Mouse (Mus musculus) stomach, postnatal 0 days (tissue): ENCODE measurements at regions not wholly inside any gene's neighbourhood (a gene's known extent, or its start where the extent isn't known, plus 50 kb on each side); places are given as distances from the start of the nearest gene placed in this dataset.

Experiments
- ATAC-seq: fragments of 200-750 bp; cut with Nextera tagmentation; 2 replicates; pipeline ENCODE4 v1.8.0; 2017; ENCODE audit not compliant: low FRiP score, low TSS enrichment
- DNase-seq: peaks from one replicate; pipeline ENCODE4 v3.0.0-alpha.2; 2016; ENCODE audit warnings: low spot score
- H3K27ac ChIP-seq: fragments of 300-500 bp; sonication (generic); replicated peaks from 2 replicates; pipeline ENCODE4 v1.5.1; 2014; ENCODE audit warnings: mild to moderate bottlenecking, control low read depth
- H3K27me3 ChIP-seq: fragments of 300-500 bp; sonication (generic); 2 replicates; pipeline ENCODE4 v1.6.1; 2014; ENCODE audit warnings: low read length; ENCODE audit not compliant: control insufficient read depth, insufficient read depth
- H3K36me3 ChIP-seq: fragments of 300-500 bp; sonication (generic); 2 replicates; pipeline ENCODE4 v1.6.1; 2014; ENCODE audit warnings: low read length, mixed read lengths; ENCODE audit not compliant: control insufficient read depth, insufficient read depth
- H3K4me1 ChIP-seq: fragments of 300-500 bp; sonication (generic); replicated peaks from 2 replicates; pipeline ENCODE4 v1.6.1; 2014; ENCODE audit warnings: antibody characterized with exemption; ENCODE audit not compliant: control insufficient read depth, insufficient read depth
- H3K4me2 ChIP-seq: fragments of 300-500 bp; sonication (generic); replicated peaks from 2 replicates; pipeline ENCODE4 v1.6.1; 2014; ENCODE audit warnings: low read depth, mild to moderate bottlenecking, control low read depth, moderate library complexity
- H3K4me3 ChIP-seq: fragments of 300-500 bp; sonication (generic); 2 replicates; pipeline ENCODE4 v1.5.1; 2014; ENCODE audit warnings: low read depth, low read length, control low read depth
- H3K9ac ChIP-seq: fragments of 300-500 bp; sonication (generic); 2 replicates; pipeline ENCODE4 v1.6.1; 2014; ENCODE audit warnings: mild to moderate bottlenecking, low read length, control low read depth, mixed read lengths
- H3K9me3 ChIP-seq: fragments of 300-500 bp; sonication (generic); 2 replicates; pipeline ENCODE4 v1.6.1; 2016; ENCODE audit warnings: low read length; ENCODE audit not compliant: control insufficient read depth
- CTCF ChIP-seq: IDR thresholded peaks from 2 replicates; pipeline ENCODE4 v1.5.1; 2016; ENCODE audit warnings: antibody characterized with exemption, low read depth, mild to moderate bottlenecking, moderate library complexity
- EP300 ChIP-seq: optimal IDR thresholded peaks from 2 replicates; pipeline ENCODE3; 2016; ENCODE audit warnings: antibody characterized with exemption
- WGBS: fragments of 180-500 bp; shearing (Covaris S2); extraction: QIAGEN DNeasy Blood & Tissue Kit; methylation state at CpG from one replicate; pipeline ENCODE4 v1.1.7; 2014; 5-methylcytosine and 5-hydroxymethylcytosine counted together

- Histone ChIP-seq H3K4me1 (no peaks in the 10 kb centered on the region), H3K27me3 (no peaks in the 10 kb centered on the region), H3K4me3 (no peak overlapping the region), H3K9ac (no peak overlapping the region), H3K9me3 (no peaks in the 10 kb centered on the region), H3K27ac (no peak overlapping the region), H3K4me2 (no peak overlapping the region), H3K36me3 (no peaks in the 10 kb centered on the region)
- WGBS, result 48% methylated on average over 5 of the region's 5 CpGs
- TF ChIP-seq CTCF (no peak), EP300 (no peak)
- DNase-seq (no peak), ATAC-seq (no peak)
Observed at GRCm38 (mm10) chr12:91963239-91963638, 114.3 kb upstream of the Sel1l start.

GRCm38 (mm10) chr12:91958086-91958485 is 109.1 kb upstream of the Sel1l start:
- H3K4me1 ChIP-seq, result no peaks in the 10 kb centered on the region
- no peaks in the 10 kb centered on the region for H3K27me3 ChIP-seq
- no peak overlapping the region for H3K4me3 ChIP-seq
- H3K36me3 ChIP-seq, result no peaks in the 10 kb centered on the region
- ATAC-seq (no peak), DNase-seq (no peak)
- TF ChIP-seq CTCF (no peak), EP300 (no peak)
- no peaks in the 10 kb centered on the region for H3K9me3 ChIP-seq
- no peak overlapping the region for H3K4me2 ChIP-seq
- no peak overlapping the region for H3K27ac ChIP-seq
- H3K9ac ChIP-seq, result no peak overlapping the region
- 53% methylated on average over 4 of the region's 4 CpGs for WGBS

- H3K9me3 ChIP-seq, result no peaks in the 10 kb centered on the region
- no peak overlapping the region for H3K4me3 ChIP-seq
- DNase-seq (no peak), ATAC-seq (no peak)
- no peaks in the 10 kb centered on the region for H3K27me3 ChIP-seq
- no peaks in the 10 kb centered on the region for H3K4me1 ChIP-seq
- TF ChIP-seq EP300 (no peak), CTCF (no peak)
- 73% methylated on average over 3 of the region's 3 CpGs for WGBS
- no peak overlapping the region for H3K9ac ChIP-seq
- H3K4me2 ChIP-seq, result no peak overlapping the region
- H3K27ac ChIP-seq, result no peak overlapping the region
- no peaks in the 10 kb centered on the region for H3K36me3 ChIP-seq
Observed at GRCm38 (mm10) chr12:91956411-91956810, 107.5 kb upstream of the Sel1l start.

DNA sequence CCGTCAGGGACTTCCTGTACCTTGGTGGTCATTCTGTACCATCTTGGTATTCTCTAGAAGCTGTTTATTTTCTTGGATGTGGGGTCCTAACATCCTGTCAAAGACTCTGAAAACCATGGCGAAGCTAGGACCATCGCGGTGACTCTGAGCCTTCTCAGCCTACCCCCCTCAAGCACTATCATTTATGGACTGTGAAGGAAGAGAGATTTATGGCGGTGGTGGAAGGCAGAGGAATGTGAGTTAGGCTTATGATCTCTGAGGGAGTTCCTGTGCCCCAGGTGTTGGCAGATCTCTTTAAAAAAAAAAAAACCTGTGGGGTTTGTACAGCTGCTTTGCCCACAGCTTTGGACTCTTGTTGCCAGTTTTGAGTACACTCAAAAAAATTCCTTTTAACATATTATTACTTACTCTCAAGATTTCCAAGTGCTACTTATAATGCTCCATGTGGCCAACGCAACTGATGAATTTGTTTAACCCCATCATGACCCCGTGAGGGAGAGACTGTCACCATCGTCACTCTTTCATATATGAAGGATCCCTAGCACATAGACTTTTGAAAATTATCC is 99.7 kb upstream of the Sel1l start:
- Histone ChIP-seq H3K27me3 (no peaks in the 10 kb centered on the region), H3K4me3 (no peak overlapping the region), H3K4me2 (no peak overlapping the region), H3K36me3 (no peaks in the 10 kb centered on the region), H3K9ac (no peak overlapping the region), H3K9me3 (no peaks in the 10 kb centered on the region), H3K4me1 (no peaks in the 10 kb centered on the region), H3K27ac (no peak overlapping the region)
- no peak for ATAC-seq
- no peak for DNase-seq
- TF ChIP-seq EP300 (no peak), CTCF (no peak)
- WGBS, result 63% methylated on average over 8 of the region's 8 CpGs

DNA sequence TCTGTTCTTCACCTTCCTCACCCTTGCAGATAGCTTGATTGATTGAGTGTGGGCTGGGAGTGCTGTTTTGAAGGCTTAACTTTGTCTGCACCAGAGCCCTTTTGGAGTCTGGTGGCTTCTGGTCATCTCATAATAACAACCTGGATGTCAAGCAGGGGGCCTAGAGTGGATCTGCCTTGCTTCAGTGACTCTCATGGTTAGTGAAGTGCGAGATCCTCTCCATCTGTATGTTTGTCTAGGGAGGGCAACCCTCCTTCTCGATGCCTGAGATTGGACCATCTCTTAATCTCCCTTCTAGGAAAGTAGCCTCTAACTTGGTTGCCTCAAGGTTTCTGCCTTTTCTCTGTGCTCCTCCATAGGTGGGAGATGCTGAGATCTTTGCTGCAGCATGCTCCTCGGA is 99.0 kb upstream of the Sel1l start:
- no peak overlapping the region for H3K4me2 ChIP-seq
- 70% methylated on average over 3 of the region's 3 CpGs for WGBS
- no peaks in the 10 kb centered on the region for H3K27me3 ChIP-seq
- no peaks in the 10 kb centered on the region for H3K36me3 ChIP-seq
- no peak overlapping the region for H3K9ac ChIP-seq
- H3K4me1 ChIP-seq, result no peaks in the 10 kb centered on the region
- TF ChIP-seq EP300 (no peak), CTCF (no peak)
- no peak for ATAC-seq
- DNase-seq, result no peak
- H3K9me3 ChIP-seq, result no peaks in the 10 kb centered on the region
- H3K4me3 ChIP-seq, result no peak overlapping the region
- H3K27ac ChIP-seq, result no peak overlapping the region

DNA sequence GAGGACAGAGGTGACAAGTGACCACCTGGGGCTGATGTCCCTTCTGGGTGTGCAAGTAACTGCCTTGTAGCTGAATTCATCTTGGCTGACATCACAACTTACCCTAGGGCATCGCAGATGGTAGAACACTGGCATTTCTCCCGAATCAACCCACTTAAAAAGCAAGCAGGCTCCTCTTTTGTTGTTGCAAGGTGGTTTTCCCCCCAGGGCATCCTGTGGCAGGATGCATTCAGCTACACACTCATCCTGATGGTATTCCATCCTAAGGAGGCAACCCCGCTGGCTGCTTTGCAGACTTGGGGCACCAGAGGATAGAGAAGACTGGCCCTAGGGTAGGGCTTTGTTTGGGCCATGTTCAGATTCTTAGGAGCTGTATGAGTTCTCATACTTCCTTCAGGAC is 97.6 kb upstream of the Sel1l start:
- H3K36me3 ChIP-seq, result no peaks in the 10 kb centered on the region
- no peak overlapping the region for H3K9ac ChIP-seq
- no peak for TF ChIP-seq EP300
- no peak for TF ChIP-seq CTCF

More for the DNA sequence above, 97.6 kb upstream of the Sel1l start:
- 77% methylated on average over 3 of the region's 3 CpGs for WGBS
- no peak overlapping the region for H3K27ac ChIP-seq
- ATAC-seq (no peak), DNase-seq (no peak)
- H3K4me1 ChIP-seq, result no peaks in the 10 kb centered on the region
- no peaks in the 10 kb centered on the region for H3K27me3 ChIP-seq
- no peak overlapping the region for H3K4me2 ChIP-seq
- H3K4me3 ChIP-seq, result no peak overlapping the region
- H3K9me3 ChIP-seq, result no peaks in the 10 kb centered on the region
